Mouse (Mus musculus) thymus, postnatal 0 days (tissue): Measurements from ENCODE around the gene Dpf2. TPM values are rescaled to one million over a fixed set of nuclear protein-coding genes. Genes with fewer than 3 reads are reported as not detected.
"Not testable (repeated sequence)": the region's sequence is repeated elsewhere in the genome, so short reads cannot be mapped to it uniquely, and the experiment has no call there.

Experiments
- DNase-seq: peaks from one replicate; pipeline ENCODE4 v3.0.0-alpha.2; 2015; ENCODE audit warnings: low spot score
- polyA plus RNA-seq: library from polyadenylated mRNA; unstranded; fragments of >200 nt; fragmentation: Nextera tagmentation; extraction: Ambion mirVana; gene quantifications from 2 replicates; pipeline ENCODE4 v1.2.1, GENCODE M21; 2015

Dpf2 gene
- polyA plus RNA-seq, 1 experiment from 2014 or later = 104 TPM

DNA sequence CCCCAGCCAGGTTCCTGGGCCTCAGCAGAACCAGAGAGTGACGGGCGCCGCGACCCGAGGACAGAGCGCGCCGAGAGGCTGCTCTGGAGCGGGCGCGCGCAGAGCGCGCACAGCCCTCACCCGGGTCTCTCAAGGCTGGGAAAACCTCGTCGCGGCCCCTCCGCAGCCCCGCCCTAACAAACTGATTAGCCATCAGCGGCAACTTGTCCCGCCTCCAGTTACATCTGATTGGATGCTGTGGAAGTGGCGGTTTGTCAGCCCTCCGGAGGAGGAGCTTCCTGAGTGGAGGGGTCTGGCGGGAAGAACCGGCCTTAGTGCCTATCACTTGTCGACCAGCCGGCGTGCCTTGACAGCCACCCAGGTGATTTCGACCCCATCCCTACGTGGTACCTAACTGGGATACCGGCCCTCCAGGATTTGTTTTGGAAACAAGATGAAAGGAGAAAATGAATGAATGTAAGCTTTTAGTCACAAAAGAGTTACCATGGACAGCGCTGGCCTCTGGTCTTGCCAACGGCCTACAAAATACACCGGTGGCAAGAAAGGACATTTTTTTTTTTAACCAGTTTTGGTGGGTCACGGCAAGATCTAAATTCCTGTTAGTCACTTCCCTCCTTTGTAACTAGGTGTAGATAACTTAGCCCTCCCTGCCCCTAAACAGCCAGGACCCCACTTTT is 18.7 kb downstream of the Dpf2 start, which contains the start of gene Tigd3:
Gene Tigd3 (minus strand): TSS at position 148 of the 677 bp plus-strand sequence.
- DNase-seq = peak; percentile 97

DNA sequence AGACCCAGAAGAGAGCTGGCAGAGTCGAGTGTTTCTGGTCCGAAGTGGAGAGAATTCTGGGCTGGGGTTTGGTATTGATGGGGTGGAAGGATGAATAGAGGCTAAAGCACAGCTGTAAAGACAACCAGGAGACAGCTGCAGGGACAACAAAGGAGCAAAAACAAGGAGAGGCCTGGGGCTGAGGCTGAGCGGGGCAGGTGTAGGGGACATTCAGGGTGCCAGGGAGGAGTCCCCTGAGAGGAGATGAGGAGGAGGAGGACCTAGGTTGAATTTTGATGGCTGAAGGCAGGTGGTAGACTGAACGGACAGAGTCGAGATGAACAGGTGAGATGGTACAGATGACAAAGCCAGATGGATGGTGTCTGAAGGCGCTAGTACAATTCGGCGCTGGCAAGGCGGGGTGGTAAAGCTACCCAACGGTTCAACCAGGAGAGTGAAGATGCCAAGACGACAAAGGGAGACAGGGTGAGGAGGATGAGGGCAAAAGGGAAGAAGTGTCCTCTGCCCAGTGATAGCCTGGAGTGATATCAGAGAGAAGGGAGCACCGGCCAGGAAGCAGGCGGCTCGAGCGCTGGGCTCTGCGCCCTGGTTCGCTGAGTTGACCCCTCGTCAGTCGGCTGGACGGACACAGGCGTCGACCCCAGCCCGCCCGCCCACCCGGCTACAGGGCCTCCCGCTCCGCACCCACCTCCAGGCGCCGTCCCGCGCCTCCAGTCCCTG is 19.4 kb downstream of the Dpf2 start:
- DNase-seq = peak; percentile 23

DNA sequence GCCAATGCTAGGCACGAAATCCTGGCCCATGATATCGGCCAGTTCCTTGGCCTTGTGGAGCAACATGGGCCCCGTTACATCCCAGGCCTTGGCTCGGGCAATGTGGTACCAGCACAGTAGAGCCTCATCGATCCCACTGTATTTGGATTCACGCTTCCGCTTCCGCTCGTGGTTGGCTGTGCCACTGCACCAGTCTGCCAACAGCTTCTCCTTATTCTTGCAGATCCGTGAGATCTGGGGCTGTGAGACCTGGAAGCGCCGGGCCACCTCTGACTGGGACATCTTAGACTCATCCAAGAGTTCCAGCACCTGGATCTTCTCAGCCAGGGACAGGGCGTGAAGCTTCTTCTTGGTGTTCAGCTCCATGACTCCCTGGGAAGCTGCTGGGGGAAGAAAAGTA is 20.1 kb downstream of the Dpf2 start:
- DNase-seq = no peak

DNA sequence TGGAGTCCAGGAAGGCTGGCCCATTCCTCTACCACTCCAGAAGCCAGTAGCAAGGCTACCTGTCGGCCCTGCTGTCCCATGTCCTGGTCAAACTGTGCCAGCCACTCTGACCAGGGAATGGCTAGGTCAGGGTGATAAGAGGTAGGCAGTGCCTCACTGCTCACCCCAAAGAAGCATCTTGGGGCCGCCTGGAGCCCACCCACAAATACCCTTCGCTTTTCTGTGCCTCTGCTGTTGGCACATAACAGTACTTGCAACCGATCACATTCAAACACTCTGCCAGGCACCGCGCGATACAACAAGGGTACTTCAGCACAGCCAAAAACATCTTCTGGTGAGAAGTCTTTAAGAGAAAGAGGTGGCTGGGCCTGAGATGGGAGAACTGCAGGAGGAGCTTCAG is 20.5 kb downstream of the Dpf2 start:
- DNase-seq = no peak

DNA sequence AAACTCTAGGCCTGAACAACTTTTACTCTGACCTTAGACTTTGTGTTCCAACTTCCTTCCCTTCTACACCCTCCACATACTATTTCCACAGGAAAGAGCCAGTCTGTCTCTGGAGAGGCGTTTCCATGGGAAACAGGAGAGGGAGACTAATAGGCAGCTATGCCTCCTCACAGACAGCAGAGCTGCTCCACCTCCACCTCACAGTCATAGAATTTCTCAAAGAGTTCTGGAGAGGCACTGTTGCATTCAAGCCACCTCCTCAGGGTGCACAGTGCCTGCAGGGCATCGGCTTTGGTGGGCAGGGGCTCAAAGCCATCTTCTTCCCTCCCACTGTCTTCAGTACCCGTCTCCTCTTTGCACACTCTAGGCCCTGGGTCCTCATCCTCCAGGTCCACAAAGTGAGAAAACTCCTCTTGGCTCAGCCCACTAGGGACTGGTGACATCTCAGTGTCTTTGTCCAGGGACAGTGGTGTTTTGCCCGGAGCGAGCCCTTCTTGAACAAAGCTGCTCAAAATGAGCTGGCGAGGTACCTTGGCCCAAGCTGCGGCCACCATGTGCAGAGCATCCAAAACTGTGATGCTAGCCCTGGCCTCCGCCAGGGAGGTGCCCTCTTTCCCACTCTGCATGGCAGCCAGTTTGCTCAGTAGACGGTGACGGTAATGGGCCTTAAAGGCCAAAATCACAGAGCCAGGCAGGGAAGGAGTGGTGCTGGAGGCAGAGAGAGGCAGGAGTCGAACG is 21.1 kb downstream of the Dpf2 start:
- no peak for DNase-seq

DNA sequence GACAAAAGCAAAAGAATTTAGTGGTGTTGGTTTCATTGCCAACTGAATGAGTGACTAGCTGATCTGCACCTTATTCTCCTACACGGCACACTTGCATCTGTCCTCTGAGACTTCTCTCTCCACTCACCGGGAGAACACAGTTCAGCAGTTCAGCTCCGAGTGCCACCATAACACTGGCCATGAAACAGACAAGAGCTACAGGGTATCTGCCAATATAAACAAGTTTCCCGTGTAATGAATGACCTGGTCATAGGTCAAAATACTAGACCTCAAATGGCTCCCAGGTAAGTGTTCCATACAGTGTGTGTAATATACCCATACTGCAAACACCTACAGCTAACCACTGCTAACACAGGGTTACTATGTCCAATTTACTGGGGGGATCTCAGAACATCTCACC is 23.6 kb downstream of the Dpf2 start:
- DNase-seq = no peak

- DNase-seq = no peak
Observed at GRCm38 (mm10) chr19:5887234-5887815, 25.5 kb downstream of the Dpf2 start.

DNA sequence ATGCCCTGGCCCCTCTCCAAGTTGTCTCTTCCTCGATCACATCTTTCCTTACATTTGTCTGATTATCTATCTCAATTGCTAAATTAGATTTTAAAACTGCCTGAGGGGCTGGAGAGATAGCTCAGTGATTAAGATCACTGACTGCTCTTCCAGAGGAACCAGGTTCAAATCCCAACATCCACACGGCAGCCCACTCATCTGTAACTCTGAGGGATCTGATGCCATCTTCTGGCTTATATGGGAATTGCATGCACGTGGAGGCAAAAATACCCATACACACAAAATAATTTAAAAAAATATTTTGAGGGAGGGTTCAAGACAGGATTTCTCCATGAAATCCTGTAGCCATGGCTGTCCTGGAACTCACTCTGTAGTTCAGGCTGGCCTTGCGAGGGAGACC is 27.0 kb downstream of the Dpf2 start:
- peak; percentile 41 for DNase-seq

DNA sequence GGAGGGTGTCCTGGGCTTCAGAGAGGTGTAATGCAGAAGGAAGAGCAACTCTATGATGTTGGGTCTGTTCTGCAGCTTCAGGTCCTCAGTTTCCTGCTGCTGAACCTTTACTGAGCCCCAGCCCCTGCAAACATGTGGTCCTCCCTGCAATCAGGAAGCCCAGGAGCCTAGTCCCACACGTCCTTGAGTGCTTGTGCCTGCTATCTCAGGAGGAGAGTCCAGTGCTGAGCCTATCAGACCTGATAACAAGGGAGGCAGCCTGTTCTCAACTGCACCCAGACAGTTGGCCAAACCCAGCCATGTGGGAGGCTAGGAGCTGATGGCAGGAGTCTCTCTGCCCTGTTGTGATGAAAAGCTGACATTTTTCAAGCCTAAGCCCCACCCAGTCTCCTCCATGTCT is 28.9 kb downstream of the Dpf2 start:
- no peak for DNase-seq

DNA sequence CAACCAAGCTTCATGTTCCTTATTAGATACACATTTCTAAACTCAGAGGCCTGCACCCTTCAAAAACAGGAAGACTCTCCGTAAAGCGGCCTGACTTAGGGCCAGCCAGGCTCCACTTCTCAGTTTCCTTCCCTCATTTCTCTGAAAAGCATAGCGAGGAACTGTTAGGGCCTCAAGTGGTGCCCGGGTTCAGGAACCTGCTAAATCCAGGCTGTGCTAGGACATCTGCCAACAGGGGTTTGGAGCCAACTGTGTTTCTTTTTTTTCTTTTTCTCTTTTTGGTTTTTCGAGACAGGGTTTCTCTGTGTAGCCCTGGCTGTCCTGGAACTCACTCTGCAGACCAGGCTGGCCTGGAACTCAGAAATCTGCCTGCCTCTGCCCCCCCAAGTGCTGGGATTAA is 30.7 kb downstream of the Dpf2 start:
- DNase-seq = not testable (repeated sequence)

GRCm38 (mm10) chr19:5881155-5881554 is 31.7 kb downstream of the Dpf2 start:
- DNase-seq = no peak

- DNase-seq = no peak
Observed at GRCm38 (mm10) chr19:5879735-5880134, 33.1 kb downstream of the Dpf2 start.

- no peak for DNase-seq
Observed at GRCm38 (mm10) chr19:5878916-5879315, 33.9 kb downstream of the Dpf2 start.

DNA sequence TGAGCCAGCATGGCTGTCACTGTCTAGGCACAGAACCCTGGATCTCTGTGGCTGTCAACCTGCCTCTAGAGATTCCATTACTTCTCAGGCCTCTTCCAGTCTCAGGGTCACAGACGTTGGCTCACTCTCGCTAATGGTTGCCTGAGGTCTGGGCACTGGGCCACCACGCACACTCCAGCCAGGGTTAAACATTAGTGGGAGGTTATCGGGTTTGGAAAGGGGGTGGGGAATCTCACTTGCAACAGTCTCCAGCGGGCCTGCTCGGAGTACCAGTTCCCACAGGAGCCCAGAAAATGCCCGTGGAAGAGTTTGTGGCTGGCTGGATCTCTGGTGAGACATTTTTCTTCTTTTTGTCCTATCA is 34.5 kb downstream of the Dpf2 start:
- no peak for DNase-seq

DNA sequence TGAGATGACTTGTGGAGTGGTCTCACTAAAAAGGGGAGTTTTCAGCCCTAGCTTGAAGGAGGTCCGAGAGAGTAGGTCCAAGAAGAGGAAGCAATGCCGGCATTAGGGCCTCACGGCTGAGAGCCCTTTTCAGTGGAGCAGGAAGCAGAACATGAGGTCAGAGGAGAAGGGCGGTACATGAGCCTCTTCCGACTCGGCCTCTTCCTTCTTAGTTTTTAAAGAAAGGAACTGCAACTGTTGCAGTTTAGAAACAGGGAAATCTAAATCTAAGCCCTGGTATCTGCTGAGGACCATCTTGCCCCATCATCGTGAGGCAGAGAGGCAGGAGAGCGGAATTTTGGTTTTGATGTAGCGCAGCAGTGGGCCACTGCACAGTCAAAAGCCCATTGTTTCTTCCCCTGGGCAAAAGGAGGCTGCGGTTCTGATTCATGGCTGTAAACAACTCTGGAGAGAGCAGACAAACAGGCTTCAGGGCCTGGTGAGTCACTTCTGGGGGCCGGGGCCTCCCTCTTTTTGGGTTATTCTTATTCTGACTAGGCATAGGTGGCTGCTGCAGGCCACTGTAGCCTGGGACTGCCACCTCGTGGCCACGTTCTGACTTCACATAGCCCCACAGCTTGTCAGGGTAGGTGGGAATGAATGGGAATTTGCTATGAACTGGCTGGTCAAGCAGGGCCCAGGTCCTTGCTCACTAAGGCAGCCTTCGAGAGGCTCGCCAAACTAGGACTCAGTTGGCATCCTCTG is 35.0 kb downstream of the Dpf2 start, which contains the start of gene Slc25a45:
Gene Slc25a45 (plus strand): TSS at position 191 of the 744 bp plus-strand sequence.
- DNase-seq = peak; percentile 79

DNA sequence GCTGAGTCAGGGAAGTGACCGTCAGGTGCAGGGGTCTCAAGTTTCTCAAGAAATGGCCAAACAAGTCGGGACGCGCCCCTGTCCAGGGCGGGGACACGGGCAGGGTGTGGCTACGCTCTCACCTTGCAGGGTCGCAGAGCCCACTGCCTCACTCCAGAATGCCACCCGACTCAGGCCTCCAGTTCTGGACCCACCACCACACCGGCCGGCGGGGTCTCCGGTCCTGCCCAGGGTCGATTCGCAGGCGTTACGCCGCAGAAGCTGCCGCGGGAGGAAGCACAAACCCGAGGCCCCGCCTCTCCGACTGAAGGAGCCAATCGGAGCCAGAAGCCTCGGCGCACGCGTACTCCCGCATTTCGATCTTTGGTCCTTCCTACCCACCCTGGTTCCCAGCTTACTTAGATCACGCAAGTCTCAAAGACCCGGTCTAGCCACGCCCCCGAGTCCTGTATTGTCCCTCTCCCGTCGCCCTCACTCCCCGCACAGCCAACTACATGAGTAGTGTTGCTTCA is 37.8 kb downstream of the Dpf2 start, which contains the start of gene Frmd8:
Gene Frmd8 (minus strand): TSS at position 306 of the 512 bp plus-strand sequence.
- peak; percentile 94 for DNase-seq

DNA sequence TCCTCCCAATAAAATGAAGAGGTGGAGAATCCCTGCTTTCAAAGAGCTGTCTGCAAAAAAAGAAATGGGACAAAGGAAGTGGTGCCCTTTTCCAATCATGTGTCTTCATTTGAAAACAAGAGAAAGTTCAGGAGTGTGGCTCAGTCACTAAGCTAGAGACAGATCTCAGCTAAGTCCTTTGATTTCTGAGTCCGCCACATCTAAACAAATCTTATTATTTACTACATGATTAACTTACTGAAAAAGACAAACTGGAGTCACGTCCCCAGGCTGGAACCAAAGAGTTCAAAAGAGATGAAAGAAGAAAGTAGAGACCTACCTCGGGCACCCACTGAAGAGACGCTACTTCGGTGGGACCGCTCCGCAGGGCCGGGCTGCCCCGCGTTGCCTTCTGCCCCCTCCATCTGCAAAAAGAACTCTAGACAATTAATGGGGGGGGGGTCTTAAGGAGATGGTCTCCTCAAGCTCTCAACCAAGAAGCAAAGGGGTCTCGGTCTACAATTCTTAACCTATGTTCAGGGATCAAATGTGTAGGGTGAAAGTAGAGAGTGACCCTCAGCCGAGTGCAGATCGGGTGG is 38.3 kb downstream of the Dpf2 start:
- no peak for DNase-seq

DNA sequence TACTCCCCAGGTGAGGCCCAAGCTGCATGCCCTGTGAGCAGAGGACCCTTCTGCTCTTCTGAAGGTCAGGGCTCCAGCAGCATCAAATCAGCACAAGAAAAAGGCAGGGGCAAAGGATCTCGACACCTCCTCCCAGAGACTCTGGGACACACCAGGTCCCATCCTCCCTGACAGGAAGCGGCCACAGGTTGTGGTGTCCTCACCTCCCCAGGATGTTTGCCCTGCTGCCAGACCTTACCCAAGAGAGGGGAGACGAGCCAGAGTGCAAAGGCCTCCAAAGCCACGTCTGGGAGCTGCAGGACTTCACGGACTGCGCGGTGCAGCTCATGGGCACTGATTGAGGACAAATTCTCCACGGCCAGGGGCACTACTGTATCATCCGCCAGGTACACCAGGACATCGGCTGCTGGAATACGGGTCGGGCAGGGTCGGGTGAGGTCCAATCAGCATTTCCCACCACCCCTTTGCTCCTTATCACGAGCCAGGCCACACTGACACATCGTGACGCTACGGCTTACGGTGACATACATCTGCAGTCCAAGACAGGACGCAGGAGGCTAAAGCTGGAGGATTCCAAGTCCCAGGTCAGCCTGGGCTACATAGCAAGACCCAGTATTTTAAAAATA is 39.8 kb downstream of the Dpf2 start:
- peak; percentile 39 for DNase-seq

DNA sequence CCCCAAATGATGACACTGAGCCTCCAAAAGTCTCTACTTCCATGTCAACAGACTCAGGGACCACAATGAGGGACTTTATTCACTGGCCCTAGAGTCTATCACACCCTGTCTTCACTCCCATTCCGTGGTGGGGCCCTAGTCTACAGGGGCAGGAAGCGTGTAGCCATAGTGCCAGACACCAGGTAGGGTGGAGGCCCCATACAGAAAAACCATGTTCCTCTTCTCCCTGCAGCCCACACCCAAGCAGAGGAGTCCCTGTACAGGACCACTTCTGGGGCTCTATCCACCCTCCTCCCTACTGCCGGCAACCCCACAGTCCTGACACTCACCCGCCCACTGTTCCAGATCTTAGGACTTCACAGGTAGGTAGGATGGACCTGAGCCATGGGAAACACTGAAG is 40.3 kb downstream of the Dpf2 start:
- peak; percentile 28 for DNase-seq

GRCm38 (mm10) chr19:5871683-5872082 is 41.1 kb downstream of the Dpf2 start:
- DNase-seq = no peak
